Comparison of ENCODE assay signal across 8 mouse cellular contexts in genomic region chr11:72041768-72042607, GRCm38 (mm10). TPM values are rescaled to one million over a fixed set of nuclear protein-coding genes. Genes with fewer than 3 reads are reported as not detected.
DNase-seq lines count a peak whose midpoint lies in the region; ATAC-seq lines count a peak whose summit lies in the region.

Pimreg (plus strand) TSS chr11:72042032.

- H3K9me3 ChIP-seq in hindbrain, embryonic 15.5 days, result no peaks in the 10 kb centered on the region
- no peaks in the 10 kb centered on the region for H3K9me3 ChIP-seq in megakaryocyte, embryonic 14.5 days

- H3K9ac ChIP-seq in hindbrain, embryonic 15.5 days, result peak within 1 kb of the TSS; percentile 44

- peaks cover 44% of the 10 kb centered on the region for H3K4me1 ChIP-seq in hindbrain, embryonic 15.5 days (replicated peaks)
- peaks cover 73% of the 10 kb centered on the region for H3K4me1 ChIP-seq in megakaryocyte, embryonic 14.5 days

- peak; percentile 92 for ATAC-seq in hindbrain, embryonic 15.5 days (ENCODE audit: low FRiP score, low read depth)

- H3K4me2 ChIP-seq in hindbrain, embryonic 15.5 days, result peak within 1 kb of the TSS; percentile 86

- WGBS in hindbrain, embryonic 15.5 days, result under 1% methylated on average over 52 of the region's 52 CpGs

- H3K4me3 ChIP-seq in hindbrain, embryonic 15.5 days, result peak within 1 kb of the TSS; percentile 65
- H3K4me3 ChIP-seq in megakaryocyte, embryonic 14.5 days (replicated peaks), result peak within 1 kb of the TSS; percentile 98

- H3K27ac ChIP-seq in hindbrain, embryonic 15.5 days (replicated peaks), result peak within 1 kb of the TSS; percentile 54; the same call in 1 of the 2 replicates

- no peaks in the 10 kb centered on the region for H3K27me3 ChIP-seq in hindbrain, embryonic 15.5 days
- peaks cover 12% of the 10 kb centered on the region for H3K27me3 ChIP-seq in megakaryocyte, embryonic 14.5 days (replicated peaks)

- no peaks in the 10 kb centered on the region for H3K36me3 ChIP-seq in hindbrain, embryonic 15.5 days
- H3K36me3 ChIP-seq in megakaryocyte, embryonic 14.5 days (replicated peaks; ENCODE audit: low read length), result peaks cover 32% of the 10 kb centered on the region

- DNase-seq in R1 (ENCODE audit: low read depth, low spot score), result peak; percentile 95
- peak; percentile 95 to 96 for DNase-seq in cerebellum, postnatal 10 days
- DNase-seq in frontal cortex, postnatal 36 days (ENCODE audit: low spot score in 2 of 2), result peak; percentile 73 to 87
- DNase-seq in left cerebral cortex, adult 8-10 months (ENCODE audit: low spot score in 2 of 2), result peak; percentile 63 to 76
- DNase-seq in right cerebral cortex, postnatal 10 days (ENCODE audit: low spot score in 2 of 2), result peak; percentile 95
- DNase-seq in urinary bladder, postnatal 25 days (ENCODE audit: low spot score), result peak; percentile 73

RNA-seq across cellular contexts. Expression of gene Pimreg, which starts in this region (rescaled TPM):
- 35.4 and 41.2 TPM in 2 replicates for polyA plus RNA-seq in hindbrain, embryonic 15.5 days (2015; fragmentation: Nextera tagmentation; extraction: Ambion mirVana)
- total RNA-seq in left cerebral cortex, adult 8-10 months (2022), result 1 to 10 TPM in 2 of 4 experiments, under 1 TPM in 2; 0.23 to 2.0 (median 0.98) TPM
- 25.8 and 50.2 TPM in 2 replicates for polyA plus RNA-seq in megakaryocyte, embryonic 14.5 days (2012; ENCODE audit: insufficient read depth, low replicate concordance)

Comparison
In these comparisons a context has a peak if more than half of its experiments do, and no peak if none do; other contexts are left out.
1. Peak in every context shown above with its lines: DNase-seq, ATAC-seq, H3K4me3 ChIP-seq and H3K27ac ChIP-seq.